Mouse (Mus musculus): ENCODE results near the gene Gm11639. TPM values are rescaled to one million over a fixed set of nuclear protein-coding genes. Genes with fewer than 3 reads are reported as not detected.

Gene Gm11639
- 0.01 TPM in 1 of 2 replicates, not detected in the other for polyA plus RNA-seq (2012; rRNA removed)

DNA sequence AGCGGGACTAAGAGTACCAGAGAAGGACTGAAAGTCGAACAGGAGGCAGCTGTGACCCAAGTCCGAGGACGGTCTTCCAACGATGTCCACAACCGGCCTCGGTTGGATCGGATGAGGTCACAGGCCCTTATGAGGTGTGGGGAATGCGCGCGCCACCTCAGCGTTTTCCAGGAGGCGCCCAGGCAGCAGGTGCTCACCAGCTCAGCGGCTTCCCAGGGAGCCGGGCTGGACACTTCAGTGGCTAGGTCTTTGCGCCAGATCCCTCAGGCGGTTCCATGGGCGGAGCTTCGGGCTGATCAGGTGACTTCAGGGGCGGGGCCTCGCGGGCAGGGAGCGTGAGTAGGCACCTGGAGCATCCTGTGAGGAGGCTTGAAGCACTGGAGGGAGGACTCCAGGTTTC, at the start of gene Gm11639:
Gene Gm11639, plus strand, starts transcription at position 160 of the 400 bp plus-strand sequence.
- Histone ChIP-seq H3K27me3 (ENCODE audit: control insufficient read depth, insufficient read depth, low read length) (no peaks in the 10 kb centered on the region), H3K4me1 (replicated peaks; ENCODE audit: control insufficient read depth, insufficient read depth, low read length) (no peaks in the 10 kb centered on the region), H3K36me3 (ENCODE audit: control insufficient read depth, insufficient read depth, low read length) (no peaks in the 10 kb centered on the region), H3K4me3 (ENCODE audit: control insufficient read depth, insufficient read depth, low read length) (no peak within 1 kb of the TSS), H3K27ac (ENCODE audit: control insufficient read depth, insufficient read depth, low read length) (no peak within 1 kb of the TSS)
- 70% methylated on average over 23 of the region's 23 CpGs for WGBS
- TF ChIP-seq POLR2A (IDR thresholded peaks at IDR 0.05; ENCODE audit: control insufficient read depth, extremely low read depth, insufficient read depth, low read length, poor library complexity) (no peak), CTCF (IDR thresholded peaks at IDR 0.05; ENCODE audit: borderline replicate concordance, control insufficient read depth, extremely low read depth, insufficient read depth, low read length, poor library complexity) (no peak)
- peak; percentile 7 for DNase-seq

DNA sequence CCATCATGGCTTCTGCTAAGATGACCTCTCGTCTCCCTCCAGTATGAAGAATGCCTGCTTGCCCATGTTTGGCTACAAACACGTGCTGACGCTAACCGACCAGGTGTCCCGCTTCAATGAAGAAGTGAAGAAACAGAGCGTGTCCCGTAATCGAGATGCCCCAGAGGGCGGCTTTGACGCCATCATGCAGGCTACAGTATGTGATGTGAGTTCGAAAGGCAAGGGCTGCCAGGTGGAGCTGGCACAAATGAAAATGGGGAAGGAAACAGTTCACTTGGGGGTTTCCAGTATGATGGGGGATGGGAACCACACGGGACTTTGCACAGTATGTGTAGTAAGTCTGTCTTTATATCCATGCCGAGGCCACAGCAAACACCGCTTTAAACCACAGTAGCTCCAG, 48.5 kb upstream of the Gm11639 start:
- H3K27me3 ChIP-seq (ENCODE audit: control insufficient read depth, insufficient read depth, low read length) = no peaks in the 10 kb centered on the region
- 25% methylated on average over 14 of the region's 14 CpGs for WGBS
- H3K27ac ChIP-seq (ENCODE audit: control insufficient read depth, insufficient read depth, low read length) = no peak overlapping the region
- no peak overlapping the region for H3K4me3 ChIP-seq (ENCODE audit: control insufficient read depth, insufficient read depth, low read length)
- H3K36me3 ChIP-seq (ENCODE audit: control insufficient read depth, insufficient read depth, low read length) = no peaks in the 10 kb centered on the region
- TF ChIP-seq CTCF (IDR thresholded peaks at IDR 0.05; ENCODE audit: borderline replicate concordance, control insufficient read depth, extremely low read depth, insufficient read depth, low read length, poor library complexity) (no peak), POLR2A (IDR thresholded peaks at IDR 0.05; ENCODE audit: control insufficient read depth, extremely low read depth, insufficient read depth, low read length, poor library complexity) (no peak)
- peaks cover 4% of the 10 kb centered on the region for H3K4me1 ChIP-seq (replicated peaks; ENCODE audit: control insufficient read depth, insufficient read depth, low read length)
- no peak for DNase-seq

DNA sequence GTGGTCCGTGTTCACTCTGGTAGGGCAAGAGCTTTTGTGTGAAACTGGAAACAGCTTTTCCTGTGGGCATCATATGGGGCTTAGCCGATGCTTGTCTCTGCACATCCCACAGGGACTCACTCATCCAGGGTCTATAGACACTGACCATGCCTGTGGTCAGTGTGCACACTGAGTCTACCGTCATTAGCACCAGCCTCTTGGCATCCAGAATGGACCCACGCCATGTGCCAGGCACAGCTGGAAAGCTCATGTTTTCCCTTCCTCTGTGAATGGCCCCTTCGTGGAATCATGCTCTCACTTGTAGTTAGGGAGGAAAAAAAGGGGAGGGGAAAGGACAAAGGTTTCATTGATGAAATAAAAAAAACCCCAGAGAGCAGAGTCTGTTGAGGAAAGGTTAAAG, 47.5 kb upstream of the Gm11639 start:
- Histone ChIP-seq H3K4me1 (replicated peaks; ENCODE audit: control insufficient read depth, insufficient read depth, low read length) (peaks cover 4% of the 10 kb centered on the region), H3K36me3 (ENCODE audit: control insufficient read depth, insufficient read depth, low read length) (no peaks in the 10 kb centered on the region), H3K27me3 (ENCODE audit: control insufficient read depth, insufficient read depth, low read length) (no peaks in the 10 kb centered on the region), H3K4me3 (ENCODE audit: control insufficient read depth, insufficient read depth, low read length) (no peak overlapping the region), H3K27ac (ENCODE audit: control insufficient read depth, insufficient read depth, low read length) (no peak overlapping the region)
- WGBS = 85% methylated on average over 5 of the region's 5 CpGs
- no peak for DNase-seq
- TF ChIP-seq CTCF (IDR thresholded peaks at IDR 0.05; ENCODE audit: borderline replicate concordance, control insufficient read depth, extremely low read depth, insufficient read depth, low read length, poor library complexity) (no peak), POLR2A (IDR thresholded peaks at IDR 0.05; ENCODE audit: control insufficient read depth, extremely low read depth, insufficient read depth, low read length, poor library complexity) (no peak)

DNA sequence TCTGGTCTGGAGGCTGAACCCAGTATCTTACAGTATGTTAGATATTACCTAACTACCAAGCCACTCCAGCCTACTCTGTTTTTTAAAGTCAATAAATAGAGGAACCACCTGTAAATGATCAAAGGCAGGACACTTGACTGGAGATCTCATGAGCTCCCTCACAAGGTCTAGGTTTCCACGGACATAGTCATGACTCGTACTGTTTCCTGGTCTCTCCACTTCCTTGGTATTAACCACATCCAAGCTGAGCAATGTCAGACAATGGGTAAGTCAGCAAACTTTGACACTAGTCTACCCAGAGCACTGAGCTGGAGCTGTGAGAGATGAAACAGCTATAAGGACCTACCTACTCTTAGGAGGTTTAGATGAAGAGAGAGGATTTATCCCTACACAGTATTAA, 46.6 kb upstream of the Gm11639 start:
- DNase-seq = no peak
- no peak for TF ChIP-seq POLR2A (IDR thresholded peaks at IDR 0.05; ENCODE audit: control insufficient read depth, extremely low read depth, insufficient read depth, low read length, poor library complexity)
- no peak for TF ChIP-seq CTCF (IDR thresholded peaks at IDR 0.05; ENCODE audit: borderline replicate concordance, control insufficient read depth, extremely low read depth, insufficient read depth, low read length, poor library complexity)
- Histone ChIP-seq H3K4me3 (ENCODE audit: control insufficient read depth, insufficient read depth, low read length) (no peak overlapping the region), H3K4me1 (replicated peaks; ENCODE audit: control insufficient read depth, insufficient read depth, low read length) (peaks cover 4% of the 10 kb centered on the region), H3K36me3 (ENCODE audit: control insufficient read depth, insufficient read depth, low read length) (no peaks in the 10 kb centered on the region), H3K27ac (ENCODE audit: control insufficient read depth, insufficient read depth, low read length) (no peak overlapping the region), H3K27me3 (ENCODE audit: control insufficient read depth, insufficient read depth, low read length) (no peaks in the 10 kb centered on the region)
- 19% methylated on average over 2 of the region's 2 CpGs for WGBS

DNA sequence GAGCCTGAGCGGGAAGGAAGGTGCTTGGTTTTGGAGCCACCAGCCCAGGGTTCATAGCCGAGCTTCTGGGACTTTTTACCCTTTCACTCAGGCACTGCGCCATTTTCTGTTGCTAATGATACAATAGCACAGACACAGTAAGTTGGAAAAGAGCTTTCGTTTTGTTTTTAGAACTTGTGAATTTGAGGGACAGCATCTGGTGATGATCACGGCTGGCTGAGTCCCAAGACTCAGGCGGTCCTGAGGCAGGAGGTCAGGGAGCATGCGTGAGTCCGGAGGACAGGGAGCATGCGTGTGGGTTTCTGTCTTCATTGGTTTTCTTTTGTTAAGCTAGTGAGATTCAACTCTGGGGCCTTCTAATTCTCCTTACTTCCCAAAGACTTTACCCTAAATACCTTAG, 45.9 kb upstream of the Gm11639 start:
- TF ChIP-seq CTCF (IDR thresholded peaks at IDR 0.05; ENCODE audit: borderline replicate concordance, control insufficient read depth, extremely low read depth, insufficient read depth, low read length, poor library complexity) (no peak), POLR2A (IDR thresholded peaks at IDR 0.05; ENCODE audit: control insufficient read depth, extremely low read depth, insufficient read depth, low read length, poor library complexity) (no peak)
- Histone ChIP-seq H3K4me1 (replicated peaks; ENCODE audit: control insufficient read depth, insufficient read depth, low read length) (peaks cover 4% of the 10 kb centered on the region), H3K36me3 (ENCODE audit: control insufficient read depth, insufficient read depth, low read length) (no peaks in the 10 kb centered on the region), H3K27ac (ENCODE audit: control insufficient read depth, insufficient read depth, low read length) (no peak overlapping the region), H3K4me3 (ENCODE audit: control insufficient read depth, insufficient read depth, low read length) (no peak overlapping the region), H3K27me3 (ENCODE audit: control insufficient read depth, insufficient read depth, low read length) (no peaks in the 10 kb centered on the region)
- no peak for DNase-seq
- 94% methylated on average over 9 of the region's 9 CpGs for WGBS

DNA sequence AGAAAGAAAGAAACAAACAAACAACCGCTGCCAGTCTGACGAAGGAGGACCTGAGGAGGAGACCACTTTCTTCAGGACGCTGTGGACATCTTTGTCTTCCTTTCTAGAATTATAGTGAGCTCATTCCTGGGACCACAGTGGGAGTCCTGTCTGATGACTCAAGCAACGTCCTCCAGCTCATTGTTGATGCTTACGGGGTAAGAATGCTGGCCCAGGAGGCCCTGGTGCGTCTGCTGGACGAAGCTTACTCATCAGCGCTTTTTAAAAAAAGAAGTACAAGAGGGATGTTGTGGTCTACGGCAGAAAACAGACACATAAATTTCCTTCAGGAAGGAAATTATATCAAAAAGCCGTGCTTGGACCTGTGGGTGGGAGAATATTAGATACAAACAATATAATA, 44.6 kb upstream of the Gm11639 start:
- DNase-seq = no peak
- H3K4me1 ChIP-seq (replicated peaks; ENCODE audit: control insufficient read depth, insufficient read depth, low read length) = peaks cover 4% of the 10 kb centered on the region
- H3K27ac ChIP-seq (ENCODE audit: control insufficient read depth, insufficient read depth, low read length) = no peak overlapping the region
- H3K27me3 ChIP-seq (ENCODE audit: control insufficient read depth, insufficient read depth, low read length) = no peaks in the 10 kb centered on the region
- H3K36me3 ChIP-seq (ENCODE audit: control insufficient read depth, insufficient read depth, low read length) = no peaks in the 10 kb centered on the region
- no peak overlapping the region for H3K4me3 ChIP-seq (ENCODE audit: control insufficient read depth, insufficient read depth, low read length)
- TF ChIP-seq POLR2A (IDR thresholded peaks at IDR 0.05; ENCODE audit: control insufficient read depth, extremely low read depth, insufficient read depth, low read length, poor library complexity) = no peak
- no peak for TF ChIP-seq CTCF (IDR thresholded peaks at IDR 0.05; ENCODE audit: borderline replicate concordance, control insufficient read depth, extremely low read depth, insufficient read depth, low read length, poor library complexity)
- WGBS = 72% methylated on average over 10 of the region's 10 CpGs

DNA sequence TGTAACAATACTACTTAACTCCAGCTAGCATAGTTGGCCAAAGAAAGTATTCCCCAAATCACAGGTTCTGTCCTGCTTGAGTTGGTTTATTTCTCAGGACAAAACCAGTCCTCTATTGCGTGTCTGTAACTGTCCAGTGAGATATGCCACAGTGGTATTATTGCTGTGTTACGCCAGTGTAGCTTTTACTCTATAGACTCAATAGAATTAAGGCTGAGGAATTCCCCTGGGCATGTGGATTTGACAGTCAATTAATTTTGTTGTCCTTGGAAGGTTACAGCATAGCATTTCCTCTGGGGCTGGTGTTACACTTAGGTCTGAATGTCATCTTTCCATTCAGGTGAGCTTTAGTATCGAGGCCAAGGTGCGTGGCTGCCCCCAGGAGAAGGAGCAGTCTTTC, 42.3 kb upstream of the Gm11639 start:
- no peak overlapping the region for H3K4me3 ChIP-seq (ENCODE audit: control insufficient read depth, insufficient read depth, low read length)
- no peaks in the 10 kb centered on the region for H3K27me3 ChIP-seq (ENCODE audit: control insufficient read depth, insufficient read depth, low read length)
- 93% methylated on average over 4 of the region's 4 CpGs for WGBS
- H3K36me3 ChIP-seq (ENCODE audit: control insufficient read depth, insufficient read depth, low read length) = no peaks in the 10 kb centered on the region
- no peak for DNase-seq
- H3K4me1 ChIP-seq (replicated peaks; ENCODE audit: control insufficient read depth, insufficient read depth, low read length) = peaks cover 15% of the 10 kb centered on the region; the same call in 1 of the 2 replicates
- TF ChIP-seq POLR2A (IDR thresholded peaks at IDR 0.05; ENCODE audit: control insufficient read depth, extremely low read depth, insufficient read depth, low read length, poor library complexity) = no peak
- no peak for TF ChIP-seq CTCF (IDR thresholded peaks at IDR 0.05; ENCODE audit: borderline replicate concordance, control insufficient read depth, extremely low read depth, insufficient read depth, low read length, poor library complexity)
- no peak overlapping the region for H3K27ac ChIP-seq (ENCODE audit: control insufficient read depth, insufficient read depth, low read length)

All from thymus, adult 2 months (tissue).